Mouse (Mus musculus): ENCODE data around the gene Pigr.

DNA sequence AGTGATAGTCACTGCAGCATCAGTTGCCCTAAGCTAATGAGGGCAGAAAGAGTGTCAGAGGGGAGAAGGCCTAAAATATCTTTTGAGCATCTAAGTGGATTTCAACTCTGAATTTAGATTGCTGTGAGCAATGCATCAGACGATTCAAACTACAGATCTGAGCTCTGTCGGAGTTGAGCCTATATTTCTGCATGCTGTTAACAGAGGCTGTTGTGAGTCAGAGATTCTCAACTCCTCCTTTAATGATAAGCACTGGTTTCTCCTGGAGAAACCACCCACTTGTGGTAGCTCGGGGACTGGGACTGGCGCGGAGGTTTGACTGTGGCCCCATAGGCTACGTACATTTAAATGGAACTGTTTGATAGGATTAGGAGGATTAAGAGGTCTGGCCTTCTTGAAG lies 68.0 kb downstream of the Pigr start:
- TF ChIP-seq CTCF (IDR thresholded peaks at IDR 0.05): no peak
- no peak for TF ChIP-seq EP300 (IDR thresholded peaks at IDR 0.05; ENCODE audit: insufficient read depth, low read depth, low read length)
- no peak for TF ChIP-seq POLR2A (IDR thresholded peaks at IDR 0.05; ENCODE audit: insufficient read depth, low read depth, low read length)
